Mouse (Mus musculus): ENCODE data around the gene Fam169b. TPM values are rescaled to one million over a fixed set of nuclear protein-coding genes. Genes with fewer than 3 reads are reported as not detected.

Fam169b gene
- polyA plus RNA-seq, 1 experiment from 2014 or later: 0.33 TPM

- no peak overlapping the region for H3K27ac ChIP-seq
- WGBS: 63% methylated on average over 1 of the region's 1 CpGs
- no peak overlapping the region for H3K4me3 ChIP-seq
- H3K36me3 ChIP-seq: no peaks in the 10 kb centered on the region
- ATAC-seq (ENCODE audit: low FRiP score, low read depth): no peak
- H3K4me2 ChIP-seq (replicated peaks): no peak overlapping the region
- no peaks in the 10 kb centered on the region for H3K9me3 ChIP-seq
- no peaks in the 10 kb centered on the region for H3K4me1 ChIP-seq
- H3K9ac ChIP-seq: no peak overlapping the region
- H3K27me3 ChIP-seq (replicated peaks): no peaks in the 10 kb centered on the region
These were observed 18.0 kb downstream of the Fam169b start for GRCm38 (mm10) chr7:68291603-68292002.

DNA sequence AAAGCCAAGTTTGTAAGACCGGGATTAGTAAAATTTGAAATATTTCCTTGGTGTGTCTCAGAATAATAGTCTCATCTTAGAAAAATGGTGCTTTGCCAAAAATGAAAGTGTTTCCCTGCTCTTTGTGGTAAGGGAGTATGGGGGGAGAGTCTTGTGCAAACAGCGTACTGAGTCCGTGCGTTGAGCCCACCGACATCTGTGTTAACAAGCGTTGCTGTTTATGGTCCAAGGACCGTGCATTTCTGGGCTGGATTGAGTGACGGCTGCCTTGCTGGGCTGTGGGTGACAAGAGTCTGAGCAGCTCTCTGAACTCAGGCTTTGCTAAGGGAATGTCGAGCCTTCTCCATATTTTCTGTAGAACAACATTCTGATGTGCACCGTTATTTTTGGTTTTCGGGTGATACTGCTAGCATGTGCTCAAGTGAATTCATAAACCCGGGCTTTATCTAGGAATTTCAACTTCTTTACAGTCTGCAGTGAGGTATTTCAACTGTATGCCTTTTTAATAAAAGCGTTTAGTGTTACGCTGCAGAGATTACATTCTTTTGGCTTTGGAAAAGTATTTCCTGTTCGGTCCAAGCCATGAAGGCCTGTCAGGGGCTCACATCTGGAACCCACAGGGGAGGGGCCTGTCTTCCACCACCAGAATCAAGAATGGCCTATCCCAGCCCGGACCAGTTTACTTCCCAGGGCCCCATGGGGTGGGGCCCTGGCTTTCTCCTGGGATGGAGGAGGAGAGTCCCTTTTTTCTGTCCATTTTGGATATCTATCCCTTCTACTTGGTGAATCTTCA, 20.6 kb downstream of the Fam169b start:
- Histone ChIP-seq H3K4me2 (replicated peaks) (no peak overlapping the region), H3K4me1 (no peaks in the 10 kb centered on the region), H3K9me3 (no peaks in the 10 kb centered on the region), H3K4me3 (no peak overlapping the region), H3K27ac (no peak overlapping the region), H3K36me3 (no peaks in the 10 kb centered on the region), H3K27me3 (replicated peaks) (no peaks in the 10 kb centered on the region), H3K9ac (no peak overlapping the region)
- ATAC-seq (ENCODE audit: low FRiP score, low read depth): no peak
- 75% methylated on average over 16 of the region's 16 CpGs for WGBS

GRCm38 (mm10) chr7:68296487-68296886, 22.8 kb downstream of the Fam169b start:
- H3K9me3 ChIP-seq: no peaks in the 10 kb centered on the region
- no peak overlapping the region for H3K9ac ChIP-seq
- H3K4me1 ChIP-seq: no peaks in the 10 kb centered on the region
- H3K36me3 ChIP-seq: no peaks in the 10 kb centered on the region
- no peaks in the 10 kb centered on the region for H3K27me3 ChIP-seq (replicated peaks)
- H3K4me2 ChIP-seq (replicated peaks): no peak overlapping the region
- no peak overlapping the region for H3K27ac ChIP-seq
- no peak for ATAC-seq (ENCODE audit: low FRiP score, low read depth)
- WGBS: 89% methylated on average over 5 of the region's 5 CpGs
- no peak overlapping the region for H3K4me3 ChIP-seq

- H3K27ac ChIP-seq: no peak overlapping the region
These were observed 24.9 kb downstream of the Fam169b start for GRCm38 (mm10) chr7:68298381-68299076.

GRCm38 (mm10) chr7:68301160-68301559, 27.5 kb downstream of the Fam169b start:
- H3K27ac ChIP-seq: no peak overlapping the region
- no peaks in the 10 kb centered on the region for H3K9me3 ChIP-seq
- H3K4me3 ChIP-seq: no peak overlapping the region
- H3K4me1 ChIP-seq: no peaks in the 10 kb centered on the region
- ATAC-seq (ENCODE audit: low FRiP score, low read depth): no peak
- 83% methylated on average over 7 of the region's 7 CpGs for WGBS
- H3K4me2 ChIP-seq (replicated peaks): no peak overlapping the region
- H3K9ac ChIP-seq: no peak overlapping the region
- no peaks in the 10 kb centered on the region for H3K36me3 ChIP-seq
- no peaks in the 10 kb centered on the region for H3K27me3 ChIP-seq (replicated peaks)

More at GRCm38 (mm10) chr7:68298381-68299076, 24.9 kb downstream of the Fam169b start:
- no peak overlapping the region for H3K9ac ChIP-seq
- H3K36me3 ChIP-seq: no peaks in the 10 kb centered on the region
- no peaks in the 10 kb centered on the region for H3K27me3 ChIP-seq (replicated peaks)
- no peak for ATAC-seq (ENCODE audit: low FRiP score, low read depth)
- H3K4me2 ChIP-seq (replicated peaks): no peak overlapping the region
- H3K4me1 ChIP-seq: no peaks in the 10 kb centered on the region
- WGBS: 87% methylated on average over 13 of the region's 13 CpGs
- no peaks in the 10 kb centered on the region for H3K9me3 ChIP-seq
- H3K4me3 ChIP-seq: no peak overlapping the region

DNA sequence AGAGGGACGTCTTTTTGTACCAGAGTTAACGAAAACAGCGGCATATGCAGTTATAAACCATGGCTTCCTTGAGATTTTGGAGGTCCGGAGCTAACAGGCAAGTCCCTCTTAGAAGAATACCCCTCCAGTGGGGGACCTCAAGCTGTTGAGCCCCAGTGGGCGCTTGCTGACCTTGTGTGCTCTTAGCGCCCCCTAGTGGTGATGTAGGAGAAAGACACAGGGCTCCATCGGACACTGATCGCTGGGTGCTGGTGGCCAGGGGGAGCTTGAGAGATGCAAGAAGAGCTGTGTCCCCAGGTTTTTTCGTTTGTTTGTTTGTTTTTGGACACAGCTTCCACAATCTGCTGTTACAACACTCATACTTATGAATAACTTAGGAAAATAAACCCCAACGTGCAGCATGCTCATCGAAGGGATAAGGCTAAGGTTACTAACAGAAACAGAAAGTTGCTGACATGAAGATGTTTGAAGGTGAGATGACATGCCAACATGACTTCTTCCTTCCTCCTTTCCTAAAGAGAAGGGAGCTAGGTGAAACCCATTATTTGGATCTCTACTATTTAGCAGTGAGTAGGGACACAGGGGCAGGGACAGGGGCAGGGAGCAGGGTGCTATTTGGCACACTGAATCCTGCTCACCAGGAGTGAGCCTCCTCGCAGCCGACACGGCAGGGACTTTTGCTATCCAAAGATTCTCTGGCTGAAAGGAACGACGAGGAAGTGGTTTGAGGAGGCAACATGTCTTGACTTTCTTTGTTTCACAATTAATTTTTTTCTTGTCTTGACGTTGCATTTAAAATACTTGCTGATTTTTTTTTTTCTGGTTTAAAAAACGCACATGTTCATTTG, 29.2 kb downstream of the Fam169b start:
- Histone ChIP-seq H3K4me3 (no peak overlapping the region), H3K27ac (no peak overlapping the region), H3K4me1 (no peaks in the 10 kb centered on the region), H3K9me3 (no peaks in the 10 kb centered on the region), H3K27me3 (replicated peaks) (no peaks in the 10 kb centered on the region), H3K9ac (no peak overlapping the region), H3K4me2 (replicated peaks) (peak overlapping the region; percentile 30; the same call in 1 of the 2 replicates), H3K36me3 (no peaks in the 10 kb centered on the region)
- 30% methylated on average over 18 of the region's 18 CpGs for WGBS
- peak; percentile 75 for ATAC-seq (ENCODE audit: low FRiP score, low read depth)

- no peaks in the 10 kb centered on the region for H3K4me1 ChIP-seq
- no peak overlapping the region for H3K27ac ChIP-seq
- no peaks in the 10 kb centered on the region for H3K9me3 ChIP-seq
- no peak for ATAC-seq (ENCODE audit: low FRiP score, low read depth)
- no peaks in the 10 kb centered on the region for H3K27me3 ChIP-seq (replicated peaks)
- no peak overlapping the region for H3K4me2 ChIP-seq (replicated peaks)
- no peak overlapping the region for H3K4me3 ChIP-seq
- 61% methylated on average over 6 of the region's 6 CpGs for WGBS
- H3K36me3 ChIP-seq: no peaks in the 10 kb centered on the region
- no peak overlapping the region for H3K9ac ChIP-seq
These were observed 30.0 kb downstream of the Fam169b start for GRCm38 (mm10) chr7:68303685-68304084.

DNA sequence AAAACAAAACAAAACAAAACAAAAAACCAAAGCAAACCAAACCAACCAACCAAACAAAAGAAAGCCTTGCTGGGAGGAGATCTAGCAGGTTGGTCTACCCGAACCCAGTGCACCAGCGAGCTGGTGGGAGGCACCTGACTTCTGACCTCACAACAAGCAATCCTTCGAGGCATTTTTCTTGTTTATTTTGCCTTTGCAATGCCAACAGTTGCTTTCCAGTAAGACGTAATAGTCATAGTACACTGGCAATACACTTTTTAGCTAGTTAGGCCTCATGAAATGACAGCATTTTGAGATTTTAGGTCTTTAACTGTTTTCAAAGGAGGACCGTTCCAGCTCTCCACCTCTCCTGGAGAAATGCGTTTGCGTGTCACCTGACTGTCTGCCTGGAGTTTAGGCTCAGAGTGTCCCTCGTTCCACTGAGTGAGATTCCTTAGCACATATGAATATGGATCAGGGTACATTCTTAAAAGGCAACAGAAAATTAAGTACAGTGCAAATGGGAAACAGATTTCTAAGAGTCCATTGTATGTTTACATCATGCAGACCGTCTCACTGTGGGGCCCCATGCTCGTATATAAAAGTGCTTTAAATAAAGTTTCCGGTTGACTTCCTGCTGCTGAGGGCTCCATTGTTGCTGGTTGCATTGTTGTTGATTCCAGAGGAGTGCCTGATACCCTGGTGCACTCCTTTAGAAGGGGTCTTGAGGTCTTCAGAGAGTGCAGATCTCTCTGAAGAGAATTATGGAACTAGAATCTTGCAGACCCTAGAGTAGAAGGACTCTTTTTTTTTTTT, 32.3 kb downstream of the Fam169b start:
- 58% methylated on average over 11 of the region's 11 CpGs for WGBS
- Histone ChIP-seq H3K27ac (no peak overlapping the region), H3K9ac (no peak overlapping the region), H3K9me3 (no peaks in the 10 kb centered on the region), H3K4me3 (no peak overlapping the region), H3K4me2 (replicated peaks) (no peak overlapping the region), H3K4me1 (no peaks in the 10 kb centered on the region), H3K36me3 (no peaks in the 10 kb centered on the region), H3K27me3 (replicated peaks) (no peaks in the 10 kb centered on the region)
- no peak for ATAC-seq (ENCODE audit: low FRiP score, low read depth)

GRCm38 (mm10) chr7:68306756-68307155, 33.1 kb downstream of the Fam169b start:
- Histone ChIP-seq H3K4me3 (no peak overlapping the region), H3K27me3 (replicated peaks) (no peaks in the 10 kb centered on the region), H3K4me1 (no peaks in the 10 kb centered on the region), H3K36me3 (no peaks in the 10 kb centered on the region), H3K9me3 (no peaks in the 10 kb centered on the region), H3K4me2 (replicated peaks) (no peak overlapping the region), H3K27ac (no peak overlapping the region), H3K9ac (no peak overlapping the region)
- WGBS: 91% methylated on average over 8 of the region's 8 CpGs
- ATAC-seq (ENCODE audit: low FRiP score, low read depth): no peak

DNA sequence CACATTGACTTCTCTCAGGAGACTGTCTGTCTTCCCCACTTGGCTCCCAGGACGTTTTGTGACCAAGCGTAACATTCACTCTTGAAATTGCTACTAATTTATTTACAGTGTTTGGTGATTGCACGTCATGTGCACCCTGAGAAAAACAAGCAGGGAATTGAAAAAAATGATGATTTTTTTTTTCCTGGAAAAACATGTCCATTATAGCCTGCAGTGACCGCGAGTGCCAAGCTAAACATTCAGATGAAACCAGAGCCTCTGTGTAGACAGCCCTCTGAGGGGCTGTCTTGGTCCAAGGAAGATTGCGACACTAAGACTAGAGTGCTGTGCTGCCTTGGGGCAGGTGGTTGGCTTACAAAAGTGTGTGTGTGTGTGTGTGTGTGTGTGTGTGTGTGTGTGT, 37.8 kb downstream of the Fam169b start:
- Histone ChIP-seq H3K9ac (no peak overlapping the region), H3K4me1 (no peaks in the 10 kb centered on the region), H3K27me3 (replicated peaks) (no peaks in the 10 kb centered on the region), H3K36me3 (no peaks in the 10 kb centered on the region), H3K9me3 (no peaks in the 10 kb centered on the region), H3K27ac (no peak overlapping the region), H3K4me2 (replicated peaks) (no peak overlapping the region), H3K4me3 (no peak overlapping the region)
- 76% methylated on average over 6 of the region's 6 CpGs for whole genome bisulfite sequencing
- no peak for ATAC-seq (ENCODE audit: low FRiP score, low read depth)

- H3K4me2 ChIP-seq (replicated peaks): no peak overlapping the region
- ATAC-seq (ENCODE audit: low FRiP score, low read depth): no peak
- no peak overlapping the region for H3K27ac ChIP-seq
- no peak overlapping the region for H3K4me3 ChIP-seq
- no peaks in the 10 kb centered on the region for H3K36me3 ChIP-seq
- H3K4me1 ChIP-seq: no peaks in the 10 kb centered on the region
- H3K9ac ChIP-seq: no peak overlapping the region
- H3K27me3 ChIP-seq (replicated peaks): no peaks in the 10 kb centered on the region
- no peaks in the 10 kb centered on the region for H3K9me3 ChIP-seq
- WGBS: 86% methylated on average over 5 of the region's 5 CpGs
These were observed 38.8 kb downstream of the Fam169b start for GRCm38 (mm10) chr7:68312395-68312794.

Data from neural tube, embryonic 12.5 days (tissue).